Mouse (Mus musculus): ENCODE results near the gene Rsf1.

DNA sequence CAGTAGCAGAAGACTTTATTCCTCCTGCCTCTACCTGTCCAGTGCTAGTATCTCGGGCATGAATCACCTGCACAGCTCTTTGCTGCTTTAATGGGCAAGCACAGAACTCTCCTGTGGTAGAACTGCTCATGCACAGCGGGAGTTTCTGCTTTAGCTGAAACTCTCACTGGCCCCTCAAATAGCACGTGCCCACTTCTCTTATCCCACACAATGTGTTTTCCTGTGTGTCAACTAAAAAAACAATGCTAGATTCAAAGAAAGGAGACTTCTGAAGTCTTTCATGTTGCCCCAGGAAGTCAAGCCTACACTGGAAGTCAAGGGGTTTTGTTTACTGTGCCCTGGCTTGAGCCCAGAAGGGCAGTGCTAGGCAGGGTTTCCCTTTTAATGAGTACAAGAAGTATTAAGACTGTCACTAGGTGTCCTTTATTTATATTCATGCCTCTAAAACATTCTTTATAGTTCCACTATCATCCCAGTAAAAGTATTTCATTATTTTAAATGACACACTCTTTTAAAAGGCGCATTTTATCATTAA is 156.3 kb downstream of the Rsf1 start:
- TF ChIP-seq CTCF (IDR thresholded peaks at IDR 0.05; ENCODE audit: borderline replicate concordance, control insufficient read depth, extremely low read depth, insufficient read depth, low read length, poor library complexity), result no peak
- no peak for TF ChIP-seq POLR2A (IDR thresholded peaks at IDR 0.05; ENCODE audit: control insufficient read depth, extremely low read depth, insufficient read depth, low read length, poor library complexity)
